Mouse (Mus musculus) left cerebral cortex, adult 9 months (tissue): ENCODE measurements around the gene Ndufa4.
"Not testable (repeated sequence)": the region's sequence is repeated elsewhere in the genome, so short reads cannot be mapped to it uniquely, and the experiment has no call there.

ENCODE experiments used
- DNase-seq, 2 experiments: peaks; one replicate each; pipeline ENCODE4 v3.0.0; 2022; ENCODE audit warnings: low spot score in 2 of 2

Gene Ndufa4

GRCm38 (mm10) chr6:11907269-11908032 lies at the start of gene Ndufa4, which contains the start of gene Phf14:
Gene Ndufa4, minus strand, starts transcription at chr6:11907497.
Gene Phf14, plus strand, starts transcription at chr6:11907809.
- peak; percentile 85 to 94 for DNase-seq

DNA sequence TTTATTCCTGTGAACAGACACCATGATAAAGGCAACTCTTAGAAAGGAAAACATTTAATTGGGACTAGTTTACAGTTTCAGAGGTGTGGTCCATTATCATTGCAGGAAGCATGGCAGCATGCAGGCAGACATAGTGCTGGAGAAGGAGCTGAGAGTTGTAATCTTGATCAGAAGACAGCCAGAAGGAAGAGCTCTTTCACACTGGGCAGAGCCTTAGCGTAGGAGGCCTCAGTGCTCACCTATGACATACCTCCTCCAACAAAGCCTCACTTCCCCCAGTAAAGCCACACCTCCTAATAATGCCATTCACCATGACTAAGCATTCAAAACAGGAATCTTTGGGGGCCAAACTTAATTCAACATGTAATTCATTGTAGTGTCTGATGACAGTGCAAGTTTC lies 40.8 kb upstream of the Ndufa4 start:
- DNase-seq = no peak

DNA sequence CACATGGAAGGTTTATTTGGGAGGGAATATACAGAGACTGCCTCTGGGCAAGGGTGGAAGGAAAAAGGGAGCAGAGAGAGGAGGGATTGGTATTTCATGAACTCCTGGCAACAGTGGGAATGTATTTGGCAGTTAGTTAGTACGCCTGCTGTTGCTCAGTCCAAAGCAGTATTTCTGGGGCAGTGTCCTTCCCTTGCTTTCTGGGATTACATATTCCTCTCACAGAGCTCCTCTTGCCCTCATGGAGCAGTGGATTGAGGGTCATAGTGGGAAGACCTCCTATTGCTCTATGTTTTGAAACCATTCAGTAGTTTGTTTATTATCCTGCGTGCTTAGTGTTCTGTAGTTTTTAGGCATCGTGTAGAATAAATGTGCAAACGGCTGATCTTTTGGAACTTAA lies 34.8 kb upstream of the Ndufa4 start:
- no peak for DNase-seq

- DNase-seq = no peak
Observed at GRCm38 (mm10) chr6:11940895-11941294, 33.6 kb upstream of the Ndufa4 start.

GRCm38 (mm10) chr6:11933403-11933802 lies 26.1 kb upstream of the Ndufa4 start:
- no peak for DNase-seq

DNA sequence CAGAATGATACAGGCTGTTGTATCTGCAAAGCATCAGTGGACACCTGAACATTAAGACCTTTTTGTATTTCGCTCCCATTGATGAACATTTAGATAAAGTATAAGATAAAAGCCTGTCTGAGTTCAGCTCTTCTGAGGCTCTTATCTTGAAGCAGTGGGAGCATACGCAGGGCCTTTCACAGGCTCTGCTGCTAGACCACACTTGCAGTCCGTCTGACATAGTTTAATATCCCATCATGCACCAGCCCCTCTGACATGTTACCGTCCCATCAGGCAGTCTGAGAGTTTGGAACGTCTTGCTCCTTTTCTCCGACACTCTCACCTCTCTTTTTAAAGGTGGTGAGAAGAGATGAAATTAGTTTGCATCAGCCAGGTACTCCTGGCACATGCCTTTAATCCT lies 20.2 kb upstream of the Ndufa4 start:
- no peak for DNase-seq

- DNase-seq = peak in 1 of 2 experiments; percentile 13
Observed at GRCm38 (mm10) chr6:11926082-11926595, 18.8 kb upstream of the Ndufa4 start.

- DNase-seq = peak; percentile 47 to 89
Observed at GRCm38 (mm10) chr6:11925496-11926041, 18.3 kb upstream of the Ndufa4 start.

DNA sequence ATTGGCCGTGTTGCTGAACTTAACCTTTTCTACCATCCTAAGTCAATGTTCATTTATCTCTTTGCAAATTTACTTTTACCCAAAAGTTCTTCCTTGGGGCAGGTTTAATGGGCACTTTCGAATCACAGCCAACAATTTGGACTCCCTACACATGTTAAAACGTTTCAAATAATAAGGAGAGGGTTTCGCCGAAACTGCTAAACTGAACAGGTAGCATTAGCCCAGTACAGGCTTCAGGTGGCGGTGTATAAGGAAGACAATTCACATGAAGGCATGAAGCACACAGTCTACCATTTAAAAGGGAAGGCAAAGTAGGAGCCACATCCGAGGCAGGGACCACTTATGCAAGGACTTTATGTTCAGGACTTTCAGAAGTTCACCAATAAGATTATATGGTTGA lies 873 bp upstream of the Ndufa4 start:
- DNase-seq = no peak

DNA sequence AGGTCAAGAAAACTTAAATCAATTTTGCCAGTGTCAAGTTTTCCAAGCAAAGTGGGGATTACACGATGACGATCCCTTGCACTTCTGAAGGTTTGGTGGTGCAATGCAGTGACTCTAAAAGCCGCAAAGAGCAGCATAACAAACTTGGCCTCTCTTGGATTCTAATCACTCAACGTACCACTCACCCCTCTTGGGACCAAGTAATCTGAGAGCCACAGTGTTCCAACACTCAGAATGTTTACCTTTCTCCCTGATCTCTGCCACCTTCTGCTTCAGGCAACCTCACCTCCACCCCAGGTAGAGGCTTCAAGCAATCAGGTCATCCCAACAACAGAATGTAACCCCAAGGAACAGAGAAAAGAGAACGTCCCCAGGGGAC lies 418 bp downstream of the Ndufa4 start:
- no peak for DNase-seq

- no peak for DNase-seq
Observed at GRCm38 (mm10) chr6:11900809-11901310, 6.4 kb downstream of the Ndufa4 start.

DNA sequence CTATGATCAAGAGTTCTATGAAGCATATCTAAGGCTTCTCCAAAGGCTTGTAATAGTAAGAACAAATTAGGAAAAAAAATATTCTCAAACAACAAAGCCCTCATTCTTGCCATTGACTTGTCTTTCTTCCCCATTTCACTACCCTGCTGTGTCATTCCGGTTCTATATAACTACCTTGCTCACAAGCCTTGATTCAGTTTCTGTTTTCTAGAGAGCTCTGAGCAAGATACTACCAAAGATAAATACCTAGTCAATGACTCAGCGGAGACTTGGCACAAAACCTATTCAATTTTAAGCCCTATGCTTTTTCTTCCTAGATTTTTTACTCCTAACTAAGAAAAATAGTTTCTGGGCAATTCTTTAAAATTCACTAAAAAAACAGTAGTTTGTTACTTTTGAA lies 31.9 kb downstream of the Ndufa4 start:
- DNase-seq = not testable (repeated sequence)
